Mouse (Mus musculus): ENCODE measurements around the gene Prrg2. TPM values are rescaled to one million over a fixed set of nuclear protein-coding genes. Genes with fewer than 3 reads are reported as not detected.

Gene Prrg2
- polyA plus RNA-seq, 1 experiment = 3.0 TPM

GRCm38 (mm10) chr7:45068000-45068318 is 5.5 kb upstream of the Prrg2 start:
- no peak overlapping the region for H3K4me3 ChIP-seq (replicated peaks)
- H3K9me3 ChIP-seq (ENCODE audit: control insufficient read depth, low read length) = no peaks in the 10 kb centered on the region
- TF ChIP-seq GATA1 (IDR thresholded peaks at IDR 0.05; ENCODE audit: low read length) = no peak
- no peak for TF ChIP-seq TAL1 (IDR thresholded peaks at IDR 0.05; ENCODE audit: low read length)
- H3K36me3 ChIP-seq (ENCODE audit: control insufficient read depth) = peaks cover 12% of the 10 kb centered on the region
- H3K4me1 ChIP-seq (ENCODE audit: control insufficient read depth) = peaks cover 45% of the 10 kb centered on the region
- H3K27me3 ChIP-seq (ENCODE audit: control insufficient read depth) = no peaks in the 10 kb centered on the region

GRCm38 (mm10) chr7:45067190-45067999 is 4.9 kb upstream of the Prrg2 start:
- no peaks in the 10 kb centered on the region for H3K9me3 ChIP-seq (ENCODE audit: control insufficient read depth, low read length)

GRCm38 (mm10) chr7:45061532-45062075 is 873 bp downstream of the Prrg2 start:
- Histone ChIP-seq H3K4me1 (ENCODE audit: control insufficient read depth) (peaks cover 52% of the 10 kb centered on the region), H3K9me3 (ENCODE audit: control insufficient read depth, low read length) (no peaks in the 10 kb centered on the region), H3K36me3 (ENCODE audit: control insufficient read depth) (peaks cover 10% of the 10 kb centered on the region), H3K27me3 (ENCODE audit: control insufficient read depth) (no peaks in the 10 kb centered on the region), H3K4me3 (replicated peaks) (peak overlapping the region; percentile 72)
- TF ChIP-seq GATA1 (IDR thresholded peaks at IDR 0.05; ENCODE audit: low read length) (no peak), TAL1 (IDR thresholded peaks at IDR 0.05; ENCODE audit: low read length) (no peak)

More at GRCm38 (mm10) chr7:45067190-45067999, 4.9 kb upstream of the Prrg2 start:
- Histone ChIP-seq H3K27me3 (ENCODE audit: control insufficient read depth) (no peaks in the 10 kb centered on the region), H3K4me3 (replicated peaks) (no peak overlapping the region), H3K4me1 (ENCODE audit: control insufficient read depth) (peaks cover 43% of the 10 kb centered on the region), H3K36me3 (ENCODE audit: control insufficient read depth) (peaks cover 10% of the 10 kb centered on the region)
- no peak for TF ChIP-seq GATA1 (IDR thresholded peaks at IDR 0.05; ENCODE audit: low read length)

- H3K27me3 ChIP-seq (ENCODE audit: control insufficient read depth) = no peaks in the 10 kb centered on the region
- peaks cover 48% of the 10 kb centered on the region for H3K4me1 ChIP-seq (ENCODE audit: control insufficient read depth)
- TF ChIP-seq GATA1 (IDR thresholded peaks at IDR 0.05; ENCODE audit: low read length) (no peak), TAL1 (IDR thresholded peaks at IDR 0.05; ENCODE audit: low read length) (no peak)
- H3K36me3 ChIP-seq (ENCODE audit: control insufficient read depth) = peaks cover 7% of the 10 kb centered on the region
- no peaks in the 10 kb centered on the region for H3K9me3 ChIP-seq (ENCODE audit: control insufficient read depth, low read length)
- no peak overlapping the region for H3K4me3 ChIP-seq (replicated peaks)
Measured at GRCm38 (mm10) chr7:45060632-45061122, 1.8 kb downstream of the Prrg2 start.

GRCm38 (mm10) chr7:45058607-45059571 is 3.6 kb downstream of the Prrg2 start:
- Histone ChIP-seq H3K27me3 (ENCODE audit: control insufficient read depth) (no peaks in the 10 kb centered on the region), H3K4me1 (ENCODE audit: control insufficient read depth) (peaks cover 44% of the 10 kb centered on the region), H3K9me3 (ENCODE audit: control insufficient read depth, low read length) (no peaks in the 10 kb centered on the region), H3K36me3 (ENCODE audit: control insufficient read depth) (peaks cover under 1% of the 10 kb centered on the region; the same call in 1 of the 2 replicates), H3K4me3 (replicated peaks) (no peak overlapping the region)
- TF ChIP-seq GATA1 (IDR thresholded peaks at IDR 0.05; ENCODE audit: low read length) = no peak
- TF ChIP-seq TAL1 (IDR thresholded peaks at IDR 0.05; ENCODE audit: low read length) = no peak

GRCm38 (mm10) chr7:45056972-45057348 is 5.5 kb downstream of the Prrg2 start:
- Histone ChIP-seq H3K36me3 (ENCODE audit: control insufficient read depth) (no peaks in the 10 kb centered on the region), H3K4me3 (replicated peaks) (no peak overlapping the region), H3K4me1 (ENCODE audit: control insufficient read depth) (peaks cover 49% of the 10 kb centered on the region), H3K9me3 (ENCODE audit: control insufficient read depth, low read length) (no peaks in the 10 kb centered on the region), H3K27me3 (ENCODE audit: control insufficient read depth) (no peaks in the 10 kb centered on the region)
- TF ChIP-seq TAL1 (IDR thresholded peaks at IDR 0.05; ENCODE audit: low read length) (no peak), GATA1 (IDR thresholded peaks at IDR 0.05; ENCODE audit: low read length) (no peak)

GRCm38 (mm10) chr7:45056329-45056971 is 6.0 kb downstream of the Prrg2 start:
- no peaks in the 10 kb centered on the region for H3K27me3 ChIP-seq (ENCODE audit: control insufficient read depth)
- TF ChIP-seq TAL1 (IDR thresholded peaks at IDR 0.05; ENCODE audit: low read length) (no peak), GATA1 (IDR thresholded peaks at IDR 0.05; ENCODE audit: low read length) (no peak)
- peaks cover 49% of the 10 kb centered on the region for H3K4me1 ChIP-seq (ENCODE audit: control insufficient read depth)
- no peak overlapping the region for H3K4me3 ChIP-seq (replicated peaks)
- H3K9me3 ChIP-seq (ENCODE audit: control insufficient read depth, low read length) = no peaks in the 10 kb centered on the region
- H3K36me3 ChIP-seq (ENCODE audit: control insufficient read depth) = no peaks in the 10 kb centered on the region

GRCm38 (mm10) chr7:45053931-45054510 is 8.5 kb downstream of the Prrg2 start:
- peak overlapping the region; percentile 74 for H3K4me3 ChIP-seq (replicated peaks)
- H3K27me3 ChIP-seq (ENCODE audit: control insufficient read depth) = no peaks in the 10 kb centered on the region
- H3K9me3 ChIP-seq (ENCODE audit: control insufficient read depth, low read length) = no peaks in the 10 kb centered on the region
- no peak for TF ChIP-seq GATA1 (IDR thresholded peaks at IDR 0.05; ENCODE audit: low read length)
- TF ChIP-seq TAL1 (IDR thresholded peaks at IDR 0.05; ENCODE audit: low read length) = no peak
- H3K4me1 ChIP-seq (ENCODE audit: control insufficient read depth) = peaks cover 42% of the 10 kb centered on the region
- peaks cover 14% of the 10 kb centered on the region for H3K36me3 ChIP-seq (ENCODE audit: control insufficient read depth)
